Mouse (Mus musculus): Measurements from ENCODE around the gene Aknad1. TPM values are rescaled to one million over a fixed set of nuclear protein-coding genes. Genes with fewer than 3 reads are reported as not detected.

The Aknad1 gene
- polyA plus RNA-seq, 1 experiment from 2014 or later: not detected

- H3K9me3 ChIP-seq (ENCODE audit: control insufficient read depth, low read length): no peaks in the 10 kb centered on the region
- no peak overlapping the region for H3K4me2 ChIP-seq (ENCODE audit: low read length)
- no peaks in the 10 kb centered on the region for H3K36me3 ChIP-seq (ENCODE audit: control insufficient read depth, insufficient read depth, low read length)
- no peaks in the 10 kb centered on the region for H3K4me1 ChIP-seq (ENCODE audit: control insufficient read depth in 2 of 2, insufficient read depth in 2 of 2, low read length in 2 of 2)
- H3K9ac ChIP-seq (ENCODE audit: low read length): no peak overlapping the region
- H3K27ac ChIP-seq (replicated peaks in 1 of 2; ENCODE audit: control insufficient read depth in 1 of 2, insufficient read depth in 1 of 2, low read depth in 2 of 2, low read length in 2 of 2): no peak overlapping the region
- WGBS: 61% methylated on average over 6 of the region's 6 CpGs
- no peaks in the 10 kb centered on the region for H3K27me3 ChIP-seq (ENCODE audit: control insufficient read depth, insufficient read depth, low read length)
- no peak overlapping the region for H3K4me3 ChIP-seq (ENCODE audit: control insufficient read depth in 1 of 2, insufficient read depth in 1 of 2, low read depth in 1 of 2, low read length in 2 of 2)
- no peak for ATAC-seq (ENCODE audit: insufficient number of reproducible peaks, insufficient read depth, low FRiP score, low read depth)
Observed at GRCm38 (mm10) chr3:108751061-108751460, 11.6 kb downstream of the Aknad1 start.

- Histone ChIP-seq H3K9me3 (ENCODE audit: control insufficient read depth, low read length) (no peaks in the 10 kb centered on the region), H3K9ac (ENCODE audit: low read length) (no peak overlapping the region), H3K36me3 (ENCODE audit: control insufficient read depth, insufficient read depth, low read length) (no peaks in the 10 kb centered on the region), H3K4me2 (ENCODE audit: low read length) (no peak overlapping the region), H3K4me1 (ENCODE audit: control insufficient read depth in 2 of 2, insufficient read depth in 2 of 2, low read length in 2 of 2) (no peaks in the 10 kb centered on the region), H3K27ac (replicated peaks in 1 of 2; ENCODE audit: control insufficient read depth in 1 of 2, insufficient read depth in 1 of 2, low read depth in 2 of 2, low read length in 2 of 2) (no peak overlapping the region), H3K4me3 (ENCODE audit: control insufficient read depth in 1 of 2, insufficient read depth in 1 of 2, low read depth in 1 of 2, low read length in 2 of 2) (no peak overlapping the region), H3K27me3 (ENCODE audit: control insufficient read depth, insufficient read depth, low read length) (no peaks in the 10 kb centered on the region)
- no peak for ATAC-seq (ENCODE audit: insufficient number of reproducible peaks, insufficient read depth, low FRiP score, low read depth)
- WGBS: 44% methylated on average over 6 of the region's 6 CpGs
Observed at GRCm38 (mm10) chr3:108751691-108752090, 12.2 kb downstream of the Aknad1 start.

GRCm38 (mm10) chr3:108754541-108754940 lies 15.1 kb downstream of the Aknad1 start:
- H3K27me3 ChIP-seq (ENCODE audit: control insufficient read depth, insufficient read depth, low read length): no peaks in the 10 kb centered on the region
- no peak overlapping the region for H3K9ac ChIP-seq (ENCODE audit: low read length)
- no peaks in the 10 kb centered on the region for H3K9me3 ChIP-seq (ENCODE audit: control insufficient read depth, low read length)
- no peaks in the 10 kb centered on the region for H3K36me3 ChIP-seq (ENCODE audit: control insufficient read depth, insufficient read depth, low read length)
- no peak overlapping the region for H3K27ac ChIP-seq (replicated peaks in 1 of 2; ENCODE audit: control insufficient read depth in 1 of 2, insufficient read depth in 1 of 2, low read depth in 2 of 2, low read length in 2 of 2)
- H3K4me1 ChIP-seq (ENCODE audit: control insufficient read depth in 2 of 2, insufficient read depth in 2 of 2, low read length in 2 of 2): no peaks in the 10 kb centered on the region
- H3K4me2 ChIP-seq (ENCODE audit: low read length): no peak overlapping the region
- no peak for ATAC-seq (ENCODE audit: insufficient number of reproducible peaks, insufficient read depth, low FRiP score, low read depth)
- no peak overlapping the region for H3K4me3 ChIP-seq (ENCODE audit: control insufficient read depth in 1 of 2, insufficient read depth in 1 of 2, low read depth in 1 of 2, low read length in 2 of 2)
- WGBS: 75% methylated on average over 1 of the region's 1 CpGs

- Histone ChIP-seq H3K9ac (ENCODE audit: low read length) (no peak overlapping the region), H3K4me2 (ENCODE audit: low read length) (no peak overlapping the region), H3K36me3 (ENCODE audit: control insufficient read depth, insufficient read depth, low read length) (no peaks in the 10 kb centered on the region), H3K4me3 (ENCODE audit: control insufficient read depth in 1 of 2, insufficient read depth in 1 of 2, low read depth in 1 of 2, low read length in 2 of 2) (no peak overlapping the region), H3K27ac (replicated peaks in 1 of 2; ENCODE audit: control insufficient read depth in 1 of 2, insufficient read depth in 1 of 2, low read depth in 2 of 2, low read length in 2 of 2) (no peak overlapping the region), H3K9me3 (ENCODE audit: control insufficient read depth, low read length) (no peaks in the 10 kb centered on the region), H3K27me3 (ENCODE audit: control insufficient read depth, insufficient read depth, low read length) (no peaks in the 10 kb centered on the region), H3K4me1 (ENCODE audit: control insufficient read depth in 2 of 2, insufficient read depth in 2 of 2, low read length in 2 of 2) (no peaks in the 10 kb centered on the region)
- WGBS: 75% methylated on average over 2 of the region's 2 CpGs
- no peak for ATAC-seq (ENCODE audit: insufficient number of reproducible peaks, insufficient read depth, low FRiP score, low read depth)
Observed at GRCm38 (mm10) chr3:108755542-108755941, 16.1 kb downstream of the Aknad1 start.

GRCm38 (mm10) chr3:108756131-108756530 lies 16.7 kb downstream of the Aknad1 start:
- H3K27me3 ChIP-seq (ENCODE audit: control insufficient read depth, insufficient read depth, low read length): no peaks in the 10 kb centered on the region
- no peak for ATAC-seq (ENCODE audit: insufficient number of reproducible peaks, insufficient read depth, low FRiP score, low read depth)
- H3K9ac ChIP-seq (ENCODE audit: low read length): no peak overlapping the region
- H3K4me1 ChIP-seq (ENCODE audit: control insufficient read depth in 2 of 2, insufficient read depth in 2 of 2, low read length in 2 of 2): no peaks in the 10 kb centered on the region
- no peak overlapping the region for H3K4me2 ChIP-seq (ENCODE audit: low read length)
- no peaks in the 10 kb centered on the region for H3K9me3 ChIP-seq (ENCODE audit: control insufficient read depth, low read length)
- H3K36me3 ChIP-seq (ENCODE audit: control insufficient read depth, insufficient read depth, low read length): no peaks in the 10 kb centered on the region
- WGBS: 62% methylated on average over 1 of the region's 1 CpGs
- H3K4me3 ChIP-seq (ENCODE audit: control insufficient read depth in 1 of 2, insufficient read depth in 1 of 2, low read depth in 1 of 2, low read length in 2 of 2): no peak overlapping the region
- no peak overlapping the region for H3K27ac ChIP-seq (replicated peaks in 1 of 2; ENCODE audit: control insufficient read depth in 1 of 2, insufficient read depth in 1 of 2, low read depth in 2 of 2, low read length in 2 of 2)

GRCm38 (mm10) chr3:108757570-108757969 lies 18.1 kb downstream of the Aknad1 start:
- H3K4me2 ChIP-seq (ENCODE audit: low read length): no peak overlapping the region
- no peaks in the 10 kb centered on the region for H3K36me3 ChIP-seq (ENCODE audit: control insufficient read depth, insufficient read depth, low read length)
- no peaks in the 10 kb centered on the region for H3K4me1 ChIP-seq (ENCODE audit: control insufficient read depth in 2 of 2, insufficient read depth in 2 of 2, low read length in 2 of 2)
- no peaks in the 10 kb centered on the region for H3K9me3 ChIP-seq (ENCODE audit: control insufficient read depth, low read length)
- no peak overlapping the region for H3K27ac ChIP-seq (replicated peaks in 1 of 2; ENCODE audit: control insufficient read depth in 1 of 2, insufficient read depth in 1 of 2, low read depth in 2 of 2, low read length in 2 of 2)
- WGBS: 59% methylated on average over 9 of the region's 9 CpGs
- ATAC-seq (ENCODE audit: insufficient number of reproducible peaks, insufficient read depth, low FRiP score, low read depth): no peak
- H3K4me3 ChIP-seq (ENCODE audit: control insufficient read depth in 1 of 2, insufficient read depth in 1 of 2, low read depth in 1 of 2, low read length in 2 of 2): no peak overlapping the region
- H3K27me3 ChIP-seq (ENCODE audit: control insufficient read depth, insufficient read depth, low read length): no peaks in the 10 kb centered on the region
- no peak overlapping the region for H3K9ac ChIP-seq (ENCODE audit: low read length)

- Histone ChIP-seq H3K9me3 (ENCODE audit: control insufficient read depth, low read length) (no peaks in the 10 kb centered on the region), H3K4me1 (ENCODE audit: control insufficient read depth in 2 of 2, insufficient read depth in 2 of 2, low read length in 2 of 2) (no peaks in the 10 kb centered on the region), H3K27me3 (ENCODE audit: control insufficient read depth, insufficient read depth, low read length) (no peaks in the 10 kb centered on the region), H3K4me3 (ENCODE audit: control insufficient read depth in 1 of 2, insufficient read depth in 1 of 2, low read depth in 1 of 2, low read length in 2 of 2) (no peak overlapping the region), H3K4me2 (ENCODE audit: low read length) (no peak overlapping the region), H3K27ac (replicated peaks in 1 of 2; ENCODE audit: control insufficient read depth in 1 of 2, insufficient read depth in 1 of 2, low read depth in 2 of 2, low read length in 2 of 2) (no peak overlapping the region), H3K36me3 (ENCODE audit: control insufficient read depth, insufficient read depth, low read length) (no peaks in the 10 kb centered on the region), H3K9ac (ENCODE audit: low read length) (no peak overlapping the region)
- WGBS: 83% methylated on average over 11 of the region's 11 CpGs
- ATAC-seq (ENCODE audit: insufficient number of reproducible peaks, insufficient read depth, low FRiP score, low read depth): no peak
Observed at GRCm38 (mm10) chr3:108759566-108760420, 20.3 kb downstream of the Aknad1 start.
